Mouse (Mus musculus) forelimb bud, embryonic 11.5 days (tissue): Measurements from ENCODE around the gene Ctsf.
"Not testable (repeated sequence)": the region's sequence is repeated elsewhere in the genome, so short reads cannot be mapped to it uniquely, and the experiment has no call there.

ENCODE experiments used
- DNase-seq: peaks from one replicate; pipeline ENCODE4 v3.0.0-alpha.2; 2012; ENCODE audit warnings: low read depth, low spot score

The Ctsf gene

DNA sequence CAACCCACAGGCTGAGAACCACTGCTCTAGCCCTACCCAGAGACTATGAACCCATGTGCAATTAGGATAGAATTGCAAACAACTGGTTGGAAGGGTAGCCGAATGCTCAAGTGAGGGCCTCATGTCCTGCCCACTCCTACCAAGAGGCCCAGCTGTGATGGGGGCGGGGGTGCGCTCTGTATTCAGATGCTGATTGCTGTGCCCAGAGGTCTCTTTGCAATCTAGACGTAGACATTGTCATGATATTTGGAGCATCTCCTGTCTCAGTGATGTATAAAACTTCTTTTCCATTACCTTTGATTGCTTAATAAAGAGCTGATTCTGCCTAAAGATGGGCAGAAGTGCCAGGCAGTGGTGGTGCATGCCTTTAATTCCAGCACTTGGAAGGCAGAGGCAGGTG lies 5.1 kb upstream of the Ctsf start:
- no peak for DNase-seq

DNA sequence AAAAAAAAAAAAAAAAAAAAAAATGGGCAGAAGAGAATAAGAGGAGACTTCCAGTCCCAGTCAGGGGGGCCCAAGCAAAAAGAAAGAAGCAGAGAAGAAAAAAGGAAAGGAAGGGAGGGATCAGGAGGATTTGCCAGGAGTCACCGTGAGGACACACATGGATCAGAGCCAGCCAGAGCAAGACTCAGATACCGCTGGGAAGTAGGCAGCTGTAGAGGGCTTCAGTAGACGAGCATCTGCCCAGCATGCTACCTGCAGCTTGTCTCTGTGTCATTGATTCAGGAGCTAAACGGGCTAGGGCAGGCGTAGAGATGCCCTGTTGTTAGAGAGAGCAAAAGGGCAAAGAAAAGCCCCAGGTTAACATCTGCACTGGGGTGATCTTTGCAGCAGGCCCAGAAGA lies 4.6 kb upstream of the Ctsf start:
- DNase-seq = no peak

DNA sequence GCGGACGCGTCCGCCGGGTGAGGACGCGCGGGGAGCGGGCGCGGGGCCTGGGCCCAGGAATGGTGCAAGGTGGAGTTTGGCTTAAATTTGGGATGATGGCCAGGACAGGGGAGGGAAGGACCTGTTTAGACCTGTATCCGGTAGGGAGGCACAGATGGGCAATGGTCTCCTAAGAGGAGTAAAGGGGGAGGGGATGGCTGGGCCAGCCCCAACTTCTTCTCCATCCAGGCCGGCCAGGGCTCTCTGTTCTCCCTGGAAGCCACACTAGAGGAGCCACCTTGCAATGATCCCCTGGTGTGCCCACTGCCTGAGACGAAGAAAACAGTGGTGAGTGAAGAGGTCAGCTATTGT lies 515 bp downstream of the Ctsf start:
- DNase-seq = no peak

DNA sequence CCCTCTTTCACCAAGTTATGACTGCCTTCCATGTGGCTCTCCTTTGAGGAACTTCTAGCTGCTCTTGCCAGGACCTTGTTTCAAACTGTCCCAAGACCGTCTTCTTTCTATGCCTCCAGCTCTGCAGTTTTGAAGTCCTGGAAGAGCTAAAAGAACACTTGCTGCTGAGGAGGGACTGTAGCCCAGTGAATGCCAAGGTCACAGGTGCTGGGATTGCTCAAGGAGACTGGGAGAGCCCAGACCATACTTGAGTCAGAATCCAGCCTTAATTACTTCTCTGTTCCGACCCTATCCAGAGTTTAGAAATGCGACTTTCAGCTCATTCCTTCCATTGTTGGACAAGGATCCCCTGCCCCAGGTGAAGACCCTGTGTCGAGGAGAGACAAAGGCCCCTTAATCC lies 1.0 kb downstream of the Ctsf start:
- no peak for DNase-seq

DNA sequence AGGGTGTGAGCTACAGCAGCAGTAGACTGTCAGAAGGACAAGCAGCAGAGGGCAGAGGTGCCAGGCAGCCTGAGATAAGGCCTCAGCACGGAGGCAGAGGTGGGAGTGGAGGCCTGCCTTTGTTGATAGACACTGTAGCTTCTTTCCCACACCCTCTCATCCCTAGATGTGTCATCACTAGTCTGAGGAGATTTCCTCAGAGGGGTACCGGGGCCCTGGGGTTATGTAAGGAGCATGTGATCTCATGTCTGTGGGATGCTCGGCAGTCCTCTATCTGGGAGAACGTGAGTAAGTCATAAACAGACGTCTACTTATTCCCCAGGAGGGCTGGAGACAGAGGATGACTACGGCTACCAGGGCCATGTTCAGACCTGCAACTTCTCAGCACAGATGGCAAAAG lies 4.2 kb downstream of the Ctsf start:
- no peak for DNase-seq

DNA sequence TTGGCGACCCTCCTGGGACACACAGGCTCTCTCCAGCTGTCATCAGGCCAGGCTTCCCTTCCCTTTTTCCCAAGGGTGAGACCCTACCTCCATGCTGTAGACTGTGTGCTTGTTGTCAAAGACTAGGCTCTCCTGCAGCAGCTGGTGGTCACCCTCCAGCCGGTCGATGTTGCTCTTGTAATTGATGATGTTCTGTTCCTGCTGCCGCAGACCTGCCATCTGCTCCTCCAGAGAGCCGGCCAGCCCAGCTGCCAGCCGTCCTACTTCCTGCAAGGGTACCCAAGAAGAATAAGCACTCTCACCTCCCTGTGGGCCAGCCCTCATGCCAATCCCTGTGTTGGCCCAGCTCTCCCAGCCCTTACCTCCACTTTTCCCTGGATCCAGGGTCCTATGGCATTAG lies 8.1 kb downstream of the Ctsf start:
- DNase-seq = no peak

DNA sequence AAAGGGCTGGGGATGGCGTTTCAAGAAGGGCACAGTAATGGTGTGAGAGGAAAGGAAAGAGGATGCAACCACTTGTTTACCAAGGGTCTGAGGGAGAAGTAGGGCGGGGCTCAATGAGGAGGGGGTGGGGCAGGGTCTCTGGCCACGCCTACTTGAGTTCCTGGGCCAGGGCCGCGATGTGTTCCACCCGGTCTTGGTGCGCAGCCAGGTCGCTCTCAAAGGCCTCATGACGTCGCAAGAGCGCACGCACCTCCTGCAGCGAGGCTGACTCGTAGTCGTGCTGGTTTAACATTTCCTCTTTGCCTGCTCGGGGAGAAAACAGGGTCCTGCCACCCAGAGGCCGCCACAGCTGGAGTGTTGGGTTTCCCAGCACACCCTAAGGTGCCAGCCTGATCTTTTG lies 10.2 kb downstream of the Ctsf start:
- no peak for DNase-seq

DNA sequence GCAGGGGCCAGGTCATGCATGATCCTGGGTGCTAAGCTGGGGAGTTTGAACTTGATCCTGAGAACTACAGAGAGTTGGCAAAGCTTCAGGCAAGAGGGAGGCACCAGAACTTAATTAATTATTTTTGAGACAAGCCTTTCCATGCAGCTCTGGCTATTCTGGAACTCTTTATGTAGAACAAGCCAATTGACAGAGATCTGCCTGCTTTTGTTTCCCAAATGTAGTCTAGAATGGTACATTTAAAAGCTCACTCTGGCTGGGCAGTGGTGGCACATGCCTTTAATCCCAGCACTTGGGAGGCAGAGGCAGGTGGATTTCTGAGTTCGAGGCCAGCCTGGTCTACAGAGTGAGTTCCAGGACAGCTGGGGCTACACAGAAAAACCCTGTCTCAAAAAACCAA lies 19.7 kb downstream of the Ctsf start:
- DNase-seq = not testable (repeated sequence)

DNA sequence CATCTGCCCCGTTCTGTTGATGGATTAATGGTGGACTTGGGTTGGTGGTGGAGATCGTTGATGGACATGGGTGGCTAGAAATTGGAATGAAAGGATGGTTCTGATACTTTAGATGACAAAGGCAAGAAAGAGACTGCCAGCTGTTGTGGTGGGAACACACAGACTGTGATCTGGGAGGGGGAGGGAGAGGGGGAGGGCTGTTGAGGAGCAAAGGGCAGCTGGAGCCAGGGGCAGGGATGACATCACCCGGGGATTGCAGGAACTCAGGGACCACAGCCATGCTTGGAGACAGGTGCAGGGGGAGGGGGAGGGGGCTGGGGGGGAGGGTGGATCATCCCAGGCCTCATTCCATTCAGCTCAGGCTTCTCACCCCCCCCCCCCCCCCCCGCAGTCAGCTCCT lies 21.3 kb downstream of the Ctsf start:
- DNase-seq = no peak

DNA sequence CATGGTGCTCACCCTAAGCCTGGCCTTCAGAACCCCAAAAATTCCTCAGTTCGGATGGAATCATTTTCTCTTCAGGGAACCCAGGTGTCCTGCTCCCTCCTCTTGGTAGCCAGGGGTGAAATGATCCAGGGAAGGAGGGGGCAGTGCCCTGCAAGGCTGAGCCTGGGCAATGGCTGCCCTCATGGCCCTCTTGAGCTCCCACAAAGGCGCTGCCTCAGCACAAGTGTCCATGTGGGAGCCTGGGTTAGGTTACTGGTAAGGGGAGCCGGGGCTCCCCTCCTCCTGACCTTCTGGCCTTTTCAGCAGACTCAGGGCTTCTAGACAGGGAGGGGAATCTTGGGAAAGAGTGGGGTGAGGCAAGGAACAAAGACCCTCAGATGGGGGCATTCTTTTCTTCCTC lies 21.8 kb downstream of the Ctsf start:
- no peak for DNase-seq

DNA sequence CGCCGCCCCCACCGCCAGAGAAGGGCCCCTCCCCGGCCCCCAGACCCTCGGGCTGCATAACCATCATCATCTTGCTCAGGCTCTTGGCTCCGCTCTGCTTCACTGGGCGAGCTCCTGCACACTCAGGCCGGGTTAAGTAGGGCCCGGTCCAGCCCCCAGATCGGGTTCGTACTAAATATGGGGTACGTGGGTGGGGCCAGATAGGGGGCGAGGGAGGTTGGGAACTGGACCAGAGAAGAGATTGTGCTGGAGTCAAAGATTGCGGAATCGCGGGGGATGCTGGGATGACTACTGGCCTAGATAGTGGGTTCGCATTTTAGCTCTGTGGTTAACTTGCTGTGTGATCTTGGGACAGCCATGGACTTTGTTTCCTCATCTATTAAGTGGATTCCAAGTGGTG lies 22.9 kb downstream of the Ctsf start, which contains the start of gene Actn3:
Actn3 (minus strand) TSS at position 125 of the 400 bp plus-strand sequence.
- no peak for DNase-seq

DNA sequence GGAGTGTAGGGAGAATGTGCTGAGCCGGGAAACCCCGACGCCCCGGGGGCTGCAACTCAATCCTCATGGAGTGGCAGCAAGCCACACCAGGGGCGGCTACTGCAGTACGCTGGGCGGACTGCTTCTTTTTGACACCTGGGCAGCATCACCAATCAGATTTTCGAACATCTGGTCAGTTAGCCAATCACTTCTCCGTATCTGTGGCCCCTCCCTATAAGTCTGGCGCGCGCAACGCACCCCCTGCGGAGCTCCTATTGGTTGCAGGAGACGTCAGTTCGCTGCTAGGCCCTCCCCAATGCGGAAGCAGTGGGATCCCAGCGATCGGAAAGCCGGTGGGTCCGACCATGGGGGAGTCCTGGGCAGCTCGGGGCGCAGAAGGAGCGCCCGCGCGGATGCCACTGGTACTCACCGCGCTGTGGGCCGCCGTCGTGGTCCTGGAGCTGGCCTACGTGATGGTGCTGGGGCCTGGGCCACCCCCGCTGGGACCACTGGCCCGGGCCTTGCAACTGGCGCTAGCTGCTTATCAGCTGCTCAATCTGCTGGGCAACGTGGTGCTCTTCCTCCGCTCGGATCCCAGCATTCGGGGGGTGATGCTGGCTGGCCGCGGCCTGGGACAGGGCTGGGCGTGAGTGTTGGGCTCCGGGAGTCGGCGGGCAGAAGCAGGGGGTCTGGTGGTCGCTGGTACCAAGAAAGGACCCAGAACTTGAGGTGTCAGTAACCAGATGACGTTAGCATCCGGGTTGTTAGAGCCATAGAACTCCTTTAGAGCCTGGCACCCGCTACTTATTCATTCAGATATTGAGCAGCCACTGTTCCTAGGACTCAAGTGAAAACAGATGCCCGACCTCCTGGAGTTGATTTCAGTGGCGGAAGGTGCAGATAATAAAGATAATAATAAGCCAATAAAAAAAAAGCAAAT lies 23.7 kb downstream of the Ctsf start, which contains the start of gene Zdhhc24:
Zdhhc24 (plus strand) TSS at position 264 of the 919 bp plus-strand sequence.
- DNase-seq = peak; percentile 96

DNA sequence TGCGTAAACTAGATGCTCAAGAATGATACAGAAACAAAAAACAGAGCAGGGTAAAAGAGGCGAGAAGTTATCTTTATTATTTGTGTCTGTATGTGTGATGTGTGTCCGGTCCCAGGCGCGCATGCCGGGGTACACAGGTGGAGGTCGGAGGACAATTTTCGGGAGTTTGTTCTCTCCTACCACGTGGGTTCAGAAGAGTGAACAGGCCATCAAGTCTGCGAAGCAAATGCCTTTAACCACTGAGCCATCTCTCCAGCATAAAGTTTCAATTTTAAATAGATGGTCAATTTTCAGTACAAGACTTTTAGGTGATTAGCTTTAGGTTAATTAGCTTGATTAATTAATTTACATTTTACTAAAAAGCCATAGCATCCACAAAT lies 24.4 kb downstream of the Ctsf start:
- DNase-seq = no peak

DNA sequence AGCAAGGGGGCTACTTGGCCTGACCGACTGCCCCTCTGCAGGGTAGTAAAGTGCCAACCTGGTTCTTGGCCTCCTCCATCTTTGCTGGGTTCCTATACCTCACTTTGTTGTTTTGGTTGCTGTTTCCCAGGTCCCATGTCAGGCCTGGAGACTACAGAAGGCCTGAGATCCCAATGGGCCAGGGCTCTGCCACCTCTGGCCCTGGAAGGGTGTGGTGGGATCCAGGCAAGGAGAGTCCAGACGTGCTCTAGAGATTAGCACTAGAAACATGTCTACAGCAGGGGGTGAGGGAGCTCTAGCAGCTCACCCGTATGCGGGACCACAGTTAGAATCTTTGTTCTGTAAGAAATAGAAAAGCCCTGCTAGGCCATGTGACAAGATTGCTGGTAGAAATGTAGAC lies 29.0 kb downstream of the Ctsf start:
- no peak for DNase-seq

DNA sequence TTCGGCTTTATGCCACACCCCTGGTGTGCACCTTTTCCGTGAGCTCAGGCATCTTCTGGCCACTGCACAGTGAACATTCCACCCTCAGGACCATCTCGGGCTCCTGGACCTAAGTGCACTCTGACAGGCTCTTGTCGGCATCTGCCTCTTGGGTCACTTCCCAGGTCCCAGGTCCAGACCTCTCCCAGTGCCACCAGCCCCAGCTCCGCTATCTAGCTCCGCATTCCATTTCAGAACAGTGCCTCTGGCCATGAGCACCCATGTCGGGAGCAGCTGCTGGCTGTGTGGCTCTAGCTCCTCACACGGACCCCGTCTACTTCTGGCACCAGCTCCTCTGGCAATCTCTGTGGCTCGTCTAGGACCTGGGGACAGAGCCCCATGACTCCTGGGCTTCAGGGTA lies 34.9 kb downstream of the Ctsf start:
- DNase-seq = no peak

DNA sequence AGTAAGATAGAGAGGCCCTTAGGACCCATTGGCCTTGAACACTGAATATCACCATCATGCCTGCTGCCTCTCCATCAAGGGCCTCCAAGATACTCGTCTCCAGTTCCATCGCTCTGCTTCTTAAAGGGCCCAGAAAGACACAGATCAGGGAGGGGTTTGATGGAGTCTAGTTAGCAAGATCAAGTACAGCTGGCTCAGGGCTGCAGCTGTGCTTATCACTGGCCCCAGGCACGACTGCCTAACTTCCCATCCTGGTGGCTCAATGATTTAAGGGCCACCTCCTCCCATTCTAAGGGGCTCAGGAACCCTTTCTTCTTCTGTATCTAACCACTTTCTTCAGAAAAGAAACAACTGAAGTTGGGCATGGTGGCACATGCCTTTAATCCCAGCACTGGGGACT lies 36.9 kb downstream of the Ctsf start:
- no peak for DNase-seq

DNA sequence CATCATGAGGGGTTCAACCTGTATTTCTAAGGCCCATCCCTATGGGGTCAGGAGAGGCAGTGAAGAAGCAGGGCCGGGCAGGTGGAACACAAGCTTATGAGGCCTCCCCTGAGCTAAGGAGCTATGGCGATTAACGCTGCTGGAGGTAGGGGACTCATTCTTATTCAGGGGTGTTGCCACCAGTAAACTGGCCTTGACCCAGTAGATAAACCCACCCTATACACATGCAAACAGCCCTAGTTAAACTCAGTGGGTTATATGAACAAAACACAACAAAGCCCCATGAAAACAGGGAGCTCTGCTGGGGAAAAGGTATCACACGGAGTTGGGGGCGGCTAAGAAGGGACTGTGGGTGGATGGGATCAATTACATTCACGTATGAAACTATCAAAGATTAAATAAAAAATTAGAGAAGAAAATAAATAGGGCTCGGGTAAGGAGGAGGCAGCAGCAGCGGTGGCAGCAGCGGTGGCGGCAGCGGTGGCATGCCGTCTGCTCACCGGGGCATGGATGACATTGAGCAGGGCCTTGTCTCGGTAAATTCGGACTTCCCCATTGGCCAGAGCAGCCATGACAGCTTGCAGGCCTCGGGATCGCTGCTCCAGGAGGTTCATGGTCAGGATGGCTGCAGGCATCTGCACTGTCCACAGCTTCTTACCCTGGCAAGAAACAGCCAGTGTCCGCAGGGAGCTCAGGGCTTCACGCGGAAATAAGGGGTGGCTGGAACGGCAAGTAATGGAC lies 42.0 kb downstream of the Ctsf start:
- DNase-seq = no peak

DNA sequence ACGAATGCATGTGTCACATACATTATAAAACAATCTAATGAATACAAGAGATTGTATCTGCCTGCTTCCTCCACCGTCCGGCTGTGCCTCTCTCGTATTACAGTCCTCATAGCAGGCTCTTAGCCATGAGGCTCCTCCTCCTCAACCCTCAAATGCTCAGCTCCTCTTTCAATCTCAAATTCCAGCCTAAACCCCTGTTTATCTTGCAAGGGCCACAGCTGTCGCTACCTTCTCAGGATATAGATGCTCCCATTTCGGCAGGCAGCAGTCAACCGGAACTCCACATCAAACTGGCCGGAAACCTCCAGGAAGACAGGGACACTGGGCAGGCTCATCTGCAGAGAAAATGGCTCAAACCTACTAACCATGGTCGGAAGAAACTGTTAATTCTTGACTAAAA lies 44.0 kb downstream of the Ctsf start:
- DNase-seq = no peak

DNA sequence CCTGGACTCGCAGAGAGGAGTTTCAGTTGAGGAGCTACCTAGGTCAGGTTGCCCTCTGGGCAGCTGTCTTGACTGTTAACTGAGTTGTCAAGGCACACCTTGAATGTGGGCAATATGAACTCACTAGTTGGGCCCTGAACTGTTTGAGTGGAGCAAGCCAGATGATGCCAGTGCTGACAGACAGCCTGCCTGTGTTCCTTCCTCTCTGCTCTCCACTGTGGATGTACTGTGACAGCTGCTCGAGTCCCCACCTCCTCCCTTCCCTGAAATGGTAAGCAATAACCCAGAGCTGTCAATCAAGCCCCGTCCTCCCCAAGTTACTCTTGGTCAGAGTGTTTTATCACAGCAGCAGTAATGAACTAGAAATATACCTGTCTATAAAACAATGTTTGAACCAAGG lies 45.0 kb downstream of the Ctsf start:
- DNase-seq = no peak

DNA sequence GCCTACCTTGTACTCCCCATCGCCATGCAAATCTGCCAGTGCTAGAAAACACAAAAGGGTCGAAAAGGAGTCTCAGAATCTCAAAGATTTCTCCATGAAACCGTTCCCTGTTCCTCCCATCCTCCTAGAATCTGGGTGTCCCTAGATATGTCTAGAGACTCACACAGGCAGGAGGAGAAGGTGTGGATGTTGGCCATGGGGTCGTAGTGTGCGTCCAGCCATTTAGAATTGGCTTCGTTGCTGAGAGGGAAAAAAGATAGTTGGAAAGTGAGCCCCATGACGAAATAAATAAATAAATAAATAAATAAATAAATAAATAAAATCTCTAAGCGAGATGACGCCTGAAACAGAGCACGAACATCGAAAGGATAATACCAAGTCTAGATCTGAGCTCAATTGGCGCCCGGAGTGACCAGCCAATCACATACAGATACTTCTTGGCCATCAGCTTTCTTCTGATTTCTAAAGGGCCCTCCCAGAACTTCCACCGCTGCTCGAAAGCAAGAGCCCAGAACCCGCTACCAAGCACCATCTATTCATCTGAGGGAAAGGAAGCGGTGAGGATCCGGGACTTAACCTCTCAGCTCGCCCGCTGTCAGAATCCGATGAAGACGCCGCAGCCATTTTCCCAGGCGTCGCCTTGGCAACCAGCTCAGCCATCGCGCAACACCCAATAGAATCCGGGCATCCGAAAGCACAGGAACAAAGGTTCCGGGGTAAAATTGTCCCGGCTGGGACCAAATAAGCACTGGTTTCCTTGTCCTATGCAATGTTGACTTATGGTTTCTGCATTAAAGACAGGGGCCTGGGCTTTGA lies 51.3 kb downstream of the Ctsf start, which contains the start of gene Bbs1:
Bbs1 (minus strand) TSS at position 650 of the 816 bp plus-strand sequence.
- peak; percentile 80 for DNase-seq

DNA sequence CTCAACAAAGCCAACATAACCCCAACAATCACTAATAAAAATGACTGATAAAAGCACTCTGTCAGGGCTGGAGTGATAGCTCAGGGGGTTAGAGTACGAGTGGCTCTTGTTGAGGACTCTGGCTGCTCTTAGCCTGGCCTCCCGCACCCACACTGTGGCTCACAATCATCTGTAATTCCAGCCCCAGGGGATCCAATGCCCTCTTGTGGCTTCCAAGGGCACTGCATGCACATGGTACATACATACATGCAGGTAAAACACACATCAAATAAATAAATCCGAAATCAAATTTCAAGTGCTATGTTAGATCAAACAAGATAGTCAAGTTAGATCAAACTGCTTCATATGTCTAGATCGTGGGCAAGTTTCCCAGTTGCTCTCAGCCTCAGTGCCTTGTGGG lies 53.2 kb downstream of the Ctsf start:
- peak; percentile 18 for DNase-seq

DNA sequence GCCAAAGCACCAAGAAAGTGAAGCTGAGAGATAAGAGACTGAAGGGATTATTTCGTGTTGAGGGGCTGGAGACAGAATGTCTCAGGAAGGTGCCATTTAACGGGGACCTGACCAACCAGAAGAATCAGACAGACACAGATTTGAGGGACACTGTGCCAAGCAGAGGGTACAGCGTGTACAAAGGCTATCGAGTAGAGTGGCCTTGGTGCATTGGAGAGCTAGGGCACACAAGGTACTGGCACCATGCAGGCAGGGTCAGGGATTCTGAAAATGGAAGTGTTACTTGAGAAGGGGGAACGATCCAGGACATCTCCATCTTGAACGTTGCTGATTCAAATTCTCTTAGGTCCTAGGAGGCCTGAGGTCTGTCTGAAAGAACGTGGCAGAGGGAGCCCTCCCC lies 54.4 kb downstream of the Ctsf start:
- no peak for DNase-seq
